Mouse (Mus musculus): ENCODE results near the gene Mboat7. TPM values are rescaled to one million over a fixed set of nuclear protein-coding genes. Genes with fewer than 3 reads are reported as not detected.

Mboat7 gene
- total and polyA plus RNA-seq, 3 experiments, result 21.3 to 57.0 (median 36.2) TPM

DNA sequence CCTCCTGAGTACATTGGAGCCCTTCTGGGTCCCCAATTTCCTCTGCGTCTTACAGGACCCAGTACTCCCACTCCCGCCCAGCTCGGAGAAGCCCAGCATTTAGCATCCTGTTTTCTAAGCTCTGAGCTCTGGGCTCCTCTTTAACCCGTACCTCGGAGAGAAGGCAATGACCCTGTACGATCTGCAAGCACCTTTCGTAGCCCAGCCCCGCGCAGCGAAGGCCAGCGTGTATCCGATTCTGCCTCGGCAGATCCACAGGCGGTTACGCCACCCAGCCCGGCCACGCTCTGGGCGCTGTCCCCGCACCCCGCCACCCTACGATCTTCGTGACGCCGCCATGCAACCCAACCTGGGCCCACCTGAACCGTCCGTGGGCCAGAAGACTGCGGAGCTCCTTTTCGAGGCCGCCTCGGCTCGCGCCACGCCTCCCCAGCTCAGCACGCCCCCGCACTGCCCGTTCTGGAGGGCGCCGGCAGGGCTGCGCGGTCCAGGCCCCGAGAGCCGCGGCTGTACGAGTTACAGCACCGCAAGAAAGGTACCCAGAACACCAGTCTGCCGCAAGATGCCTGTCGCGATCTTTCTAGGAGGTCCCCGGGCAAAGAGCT, 839 bp downstream of the Mboat7 start, which contains the start of gene Tsen34:
TSS of gene Tsen34 (plus strand) at position 482 of the 605 bp plus-strand sequence.
- Histone ChIP-seq H3K36me3 (replicated peaks) (peaks cover 53% of the 10 kb centered on the region), H3K27me3 (ENCODE audit: insufficient read depth, low read length) (no peaks in the 10 kb centered on the region), H3K4me1 (ENCODE audit: insufficient read depth, low read depth, low read length) (peaks cover 39% of the 10 kb centered on the region), H3K9me3 (replicated peaks) (no peaks in the 10 kb centered on the region), H3K4me3 (ENCODE audit: low read depth, low read length) (peak within 1 kb of the TSS; percentile 88)
- no peak for TF ChIP-seq GATA1 (IDR thresholded peaks at IDR 0.05; ENCODE audit: borderline replicate concordance, low read length)
- TF ChIP-seq GATA2 (IDR thresholded peaks at IDR 0.05; ENCODE audit: borderline replicate concordance, low read depth, low read length), result no peak
- TF ChIP-seq TAL1 (conservative IDR thresholded peaks at IDR 0.05; ENCODE audit: low read depth, low read length), result no peak
- no peak for TF ChIP-seq POLR2AphosphoS5 (IDR thresholded peaks at IDR 0.05; ENCODE audit: insufficient replicate concordance, low read depth, low read length)
- no peak for TF ChIP-seq CTCF (IDR thresholded peaks at IDR 0.05; ENCODE audit: low read depth, low read length)
- no peak for ATAC-seq (ENCODE audit: extremely low read depth, insufficient number of reproducible peaks, low FRiP score, poor library complexity, severe bottlenecking)
- DNase-seq (ENCODE audit: low spot score), result peak; percentile 78

DNA sequence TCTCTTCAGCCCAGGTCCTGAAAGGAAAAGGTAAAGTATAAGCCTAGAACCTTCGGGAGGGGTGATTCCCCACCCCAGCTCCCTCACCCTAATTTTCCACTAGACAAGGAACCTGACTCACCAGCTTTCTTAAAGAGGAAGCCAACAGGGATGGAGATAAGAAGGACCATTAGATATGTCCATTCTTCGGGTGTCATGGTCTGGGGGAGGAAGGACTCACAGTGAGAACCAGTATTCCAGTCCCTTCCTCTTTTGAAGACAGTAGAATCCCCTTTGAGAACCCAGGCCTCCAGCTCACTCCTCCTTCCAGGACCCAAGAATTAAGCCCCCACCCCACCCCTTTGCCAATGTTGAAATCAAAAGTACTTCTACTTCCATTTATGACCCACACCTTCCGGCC, 1.4 kb downstream of the Mboat7 start:
- DNase-seq (ENCODE audit: low spot score) (no peak), ATAC-seq (ENCODE audit: extremely low read depth, insufficient number of reproducible peaks, low FRiP score, poor library complexity, severe bottlenecking) (no peak)
- no peaks in the 10 kb centered on the region for H3K9me3 ChIP-seq (replicated peaks)
- no peak for TF ChIP-seq TAL1 (conservative IDR thresholded peaks at IDR 0.05; ENCODE audit: low read depth, low read length)
- peaks cover 54% of the 10 kb centered on the region for H3K36me3 ChIP-seq (replicated peaks)
- peaks cover 39% of the 10 kb centered on the region for H3K4me1 ChIP-seq (ENCODE audit: insufficient read depth, low read depth, low read length)
- peak overlapping the region; percentile 88 for H3K4me3 ChIP-seq (ENCODE audit: low read depth, low read length)
- no peaks in the 10 kb centered on the region for H3K27me3 ChIP-seq (ENCODE audit: insufficient read depth, low read length)

DNA sequence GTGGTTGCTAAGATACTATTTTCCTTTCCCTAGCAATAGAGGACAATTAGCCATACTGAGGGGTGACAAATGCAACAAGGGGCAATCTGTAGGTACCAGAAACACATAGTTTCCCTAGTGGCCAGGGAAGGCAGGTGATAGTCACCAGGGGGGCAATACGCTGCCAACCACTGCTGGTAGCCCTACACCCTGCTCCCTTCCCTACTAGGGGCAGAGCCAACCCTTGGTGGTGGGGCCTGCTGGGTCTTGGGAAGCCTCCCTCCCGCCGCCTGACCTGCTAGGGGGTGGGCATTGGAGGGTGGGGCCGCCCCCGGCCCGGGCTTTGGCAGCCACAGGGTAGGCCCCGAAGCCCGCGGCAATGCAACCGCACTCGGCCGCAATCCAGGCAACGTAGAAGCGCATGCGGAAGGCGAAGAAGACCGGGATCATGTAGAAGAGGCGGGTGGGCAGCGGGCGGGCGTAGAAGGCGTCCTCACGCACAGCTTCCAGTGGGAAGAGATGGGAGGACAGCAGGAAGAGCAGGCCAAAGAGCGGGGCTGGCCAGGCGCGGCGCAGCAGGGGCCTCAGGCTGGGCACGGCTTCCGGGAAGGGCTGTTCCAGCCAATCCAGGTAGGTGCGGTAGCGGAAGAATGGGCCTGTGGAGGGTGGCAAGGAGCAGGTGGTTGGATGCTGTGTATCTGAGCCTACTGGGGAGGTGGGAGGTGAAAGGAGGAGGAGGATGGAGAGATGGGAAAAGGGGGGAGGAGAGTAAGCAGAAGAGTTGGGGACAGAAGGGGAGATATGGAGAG, 7.7 kb downstream of the Mboat7 start:
- Histone ChIP-seq H3K27me3 (ENCODE audit: insufficient read depth, low read length) (no peaks in the 10 kb centered on the region), H3K9me3 (replicated peaks) (no peaks in the 10 kb centered on the region), H3K4me3 (ENCODE audit: low read depth, low read length) (no peak overlapping the region), H3K4me1 (ENCODE audit: insufficient read depth, low read depth, low read length) (no peaks in the 10 kb centered on the region), H3K36me3 (replicated peaks) (peaks cover 83% of the 10 kb centered on the region)
- ATAC-seq (ENCODE audit: extremely low read depth, insufficient number of reproducible peaks, low FRiP score, poor library complexity, severe bottlenecking), result no peak
- TF ChIP-seq TAL1 (conservative IDR thresholded peaks at IDR 0.05; ENCODE audit: low read depth, low read length), result no peak
- TF ChIP-seq CTCF (IDR thresholded peaks at IDR 0.05; ENCODE audit: low read depth, low read length), result no peak
- no peak for TF ChIP-seq GATA1 (IDR thresholded peaks at IDR 0.05; ENCODE audit: borderline replicate concordance, low read length)
- TF ChIP-seq GATA2 (IDR thresholded peaks at IDR 0.05; ENCODE audit: borderline replicate concordance, low read depth, low read length), result no peak
- TF ChIP-seq POLR2AphosphoS5 (IDR thresholded peaks at IDR 0.05; ENCODE audit: insufficient replicate concordance, low read depth, low read length), result no peak
- DNase-seq (ENCODE audit: low spot score), result no peak

DNA sequence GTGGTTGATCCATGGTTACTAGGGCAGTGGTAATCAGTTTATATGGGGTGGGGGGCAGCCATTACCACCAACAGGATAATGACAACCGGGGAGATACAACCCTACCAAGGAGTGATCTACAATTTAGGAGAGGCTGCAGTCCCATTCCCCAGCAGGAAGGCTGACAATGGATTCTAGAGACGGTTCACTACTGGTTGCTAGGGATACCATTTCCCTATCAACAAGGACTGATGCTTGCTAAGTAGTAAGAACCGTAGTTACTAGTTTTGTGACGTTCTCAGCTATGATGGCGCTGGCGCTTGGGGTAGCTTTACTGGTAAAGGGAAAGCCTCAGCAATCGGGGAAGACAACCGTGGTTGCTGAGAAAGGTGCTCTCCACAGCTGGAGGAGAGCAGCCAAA, 8.6 kb downstream of the Mboat7 start:
- H3K9me3 ChIP-seq (replicated peaks), result no peaks in the 10 kb centered on the region
- no peaks in the 10 kb centered on the region for H3K27me3 ChIP-seq (ENCODE audit: insufficient read depth, low read length)
- no peak overlapping the region for H3K4me3 ChIP-seq (ENCODE audit: low read depth, low read length)
- ATAC-seq (ENCODE audit: extremely low read depth, insufficient number of reproducible peaks, low FRiP score, poor library complexity, severe bottlenecking) (no peak), DNase-seq (ENCODE audit: low spot score) (no peak)
- no peaks in the 10 kb centered on the region for H3K4me1 ChIP-seq (ENCODE audit: insufficient read depth, low read depth, low read length)
- H3K36me3 ChIP-seq (replicated peaks), result peaks cover 78% of the 10 kb centered on the region
- TF ChIP-seq POLR2AphosphoS5 (IDR thresholded peaks at IDR 0.05; ENCODE audit: insufficient replicate concordance, low read depth, low read length) (no peak), GATA1 (IDR thresholded peaks at IDR 0.05; ENCODE audit: borderline replicate concordance, low read length) (no peak), GATA2 (IDR thresholded peaks at IDR 0.05; ENCODE audit: borderline replicate concordance, low read depth, low read length) (no peak), CTCF (IDR thresholded peaks at IDR 0.05; ENCODE audit: low read depth, low read length) (no peak), TAL1 (conservative IDR thresholded peaks at IDR 0.05; ENCODE audit: low read depth, low read length) (no peak)

DNA sequence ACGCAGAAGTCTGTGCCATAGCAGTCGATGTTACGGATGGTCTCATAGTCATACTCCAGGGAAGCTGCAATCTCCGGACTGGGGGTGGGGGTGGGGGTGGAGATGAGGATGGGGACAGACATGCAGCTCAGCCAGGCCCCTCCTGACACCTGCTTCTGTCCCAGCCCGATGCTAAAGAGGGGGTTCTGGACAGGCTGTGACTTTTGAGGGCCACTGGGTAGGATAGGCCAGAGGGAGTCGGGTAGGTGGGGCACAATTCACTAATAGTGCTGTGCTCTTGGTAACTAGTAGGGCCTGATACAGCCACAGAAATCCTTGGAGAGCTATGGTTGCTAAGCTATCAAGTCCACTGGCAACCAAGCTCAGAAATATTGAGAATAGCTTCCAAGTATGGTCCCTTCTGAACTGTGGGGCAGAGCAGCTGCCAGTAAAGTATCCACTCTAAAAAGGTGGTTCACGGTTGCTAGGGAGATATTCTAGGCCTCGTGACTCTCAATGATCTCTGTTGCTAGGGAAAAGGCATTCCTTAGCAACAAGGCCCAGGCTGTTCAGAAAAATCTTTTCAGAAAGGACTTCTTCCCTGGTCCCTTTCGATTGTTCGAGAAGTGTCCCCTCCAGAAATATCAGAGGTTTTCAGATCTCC, 9.3 kb downstream of the Mboat7 start:
- no peak for ATAC-seq (ENCODE audit: extremely low read depth, insufficient number of reproducible peaks, low FRiP score, poor library complexity, severe bottlenecking)
- peaks cover 78% of the 10 kb centered on the region for H3K36me3 ChIP-seq (replicated peaks)
- H3K4me3 ChIP-seq (ENCODE audit: low read depth, low read length), result no peak overlapping the region
- TF ChIP-seq GATA2 (IDR thresholded peaks at IDR 0.05; ENCODE audit: borderline replicate concordance, low read depth, low read length) (no peak), CTCF (IDR thresholded peaks at IDR 0.05; ENCODE audit: low read depth, low read length) (no peak), POLR2AphosphoS5 (IDR thresholded peaks at IDR 0.05; ENCODE audit: insufficient replicate concordance, low read depth, low read length) (no peak), TAL1 (conservative IDR thresholded peaks at IDR 0.05; ENCODE audit: low read depth, low read length) (no peak), GATA1 (IDR thresholded peaks at IDR 0.05; ENCODE audit: borderline replicate concordance, low read length) (no peak)
- no peaks in the 10 kb centered on the region for H3K4me1 ChIP-seq (ENCODE audit: insufficient read depth, low read depth, low read length)
- no peaks in the 10 kb centered on the region for H3K27me3 ChIP-seq (ENCODE audit: insufficient read depth, low read length)
- DNase-seq (ENCODE audit: low spot score), result no peak
- H3K9me3 ChIP-seq (replicated peaks), result no peaks in the 10 kb centered on the region

DNA sequence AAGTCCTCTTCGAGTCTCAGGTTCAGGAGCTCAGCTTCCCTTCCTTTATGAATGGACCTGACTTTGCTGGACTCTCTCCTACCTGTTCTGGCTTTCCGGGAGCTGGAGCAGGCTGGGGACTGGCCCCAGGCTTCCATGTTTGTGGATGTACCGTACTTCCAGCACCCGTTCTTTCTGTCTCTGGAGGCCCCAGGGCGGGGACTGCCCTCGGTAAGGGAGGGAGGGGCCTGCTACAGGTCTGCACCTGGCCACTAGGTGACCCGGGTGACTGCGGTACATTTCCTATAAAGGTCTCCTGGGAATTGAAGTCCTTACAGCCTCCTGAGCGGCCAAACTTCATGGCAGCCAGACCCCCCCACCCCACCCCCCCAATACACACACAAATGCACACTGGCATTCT, 16.0 kb downstream of the Mboat7 start, which contains the start of gene Tmc4:
TSS of gene Tmc4 (minus strand) at position 212 of the 400 bp plus-strand sequence.
- TF ChIP-seq POLR2AphosphoS5 (IDR thresholded peaks at IDR 0.05; ENCODE audit: insufficient replicate concordance, low read depth, low read length), result no peak
- ATAC-seq (ENCODE audit: extremely low read depth, insufficient number of reproducible peaks, low FRiP score, poor library complexity, severe bottlenecking), result no peak

More for the DNA sequence above, 16.0 kb downstream of the Mboat7 start, which contains the start of gene Tmc4:
- DNase-seq (ENCODE audit: low spot score), result no peak
- Histone ChIP-seq H3K9me3 (replicated peaks) (no peaks in the 10 kb centered on the region), H3K4me3 (ENCODE audit: low read depth, low read length) (no peak within 1 kb of the TSS), H3K27me3 (ENCODE audit: insufficient read depth, low read length) (no peaks in the 10 kb centered on the region), H3K4me1 (ENCODE audit: insufficient read depth, low read depth, low read length) (peaks cover 7% of the 10 kb centered on the region; the same call in 1 of the 2 replicates), H3K36me3 (replicated peaks) (peaks cover 38% of the 10 kb centered on the region)

Measured in G1E (cell line).